Mouse (Mus musculus) stomach, embryonic 16.5 days (tissue): Measurements from ENCODE around the gene Rps6ka3. TPM values are rescaled to one million over a fixed set of nuclear protein-coding genes. Genes with fewer than 3 reads are reported as not detected.

Source experiments
- ATAC-seq: fragments of 200-750 bp; cut with Nextera tagmentation; 2 replicates; pipeline ENCODE4 v1.8.0; 2017; ENCODE audit warnings: moderate number of reproducible peaks, moderate TSS enrichment; ENCODE audit not compliant: insufficient read depth, low FRiP score
- H3K27ac ChIP-seq: fragments of 300-500 bp; sonication (generic); 2 replicates; pipeline ENCODE4 v1.5.1; 2014; ENCODE audit warnings: low read length
- H3K27me3 ChIP-seq: fragments of 300-500 bp; sonication (generic); 2 replicates; pipeline ENCODE4 v1.6.1; 2014; ENCODE audit warnings: low read length, control low read depth, mixed read lengths; ENCODE audit not compliant: control insufficient read depth, insufficient read depth
- H3K36me3 ChIP-seq: fragments of 300-500 bp; sonication (generic); 2 replicates; pipeline ENCODE4 v1.6.1; 2014; ENCODE audit warnings: low read length; ENCODE audit not compliant: control insufficient read depth, insufficient read depth
- H3K4me1 ChIP-seq: fragments of 300-500 bp; sonication (generic); 2 replicates; pipeline ENCODE4 v1.6.1; 2014; ENCODE audit warnings: low read length, control low read depth, mixed read lengths; ENCODE audit not compliant: control insufficient read depth, insufficient read depth
- H3K4me2 ChIP-seq: fragments of 300-500 bp; sonication (generic); 2 replicates; pipeline ENCODE4 v1.6.1; 2014; ENCODE audit warnings: low read depth, low read length, mixed read lengths
- H3K4me3 ChIP-seq: fragments of 300-500 bp; sonication (generic); replicated peaks from 2 replicates; pipeline ENCODE4 v1.5.1; 2014; ENCODE audit warnings: mild to moderate bottlenecking, low read length
- H3K9ac ChIP-seq: fragments of 300-500 bp; sonication (generic); 2 replicates; pipeline ENCODE4 v1.6.1; 2014; ENCODE audit warnings: low read length
- H3K9me3 ChIP-seq: fragments of 300-500 bp; sonication (generic); replicated peaks from 2 replicates; pipeline ENCODE4 v1.6.1; 2016; ENCODE audit warnings: low read length, control low read depth; ENCODE audit not compliant: control insufficient read depth
- WGBS: fragments of 180-500 bp; shearing (Covaris S2); extraction: QIAGEN DNeasy Blood & Tissue Kit; methylation state at CpG from one replicate; pipeline ENCODE4 v1.1.7; 2014; 5-methylcytosine and 5-hydroxymethylcytosine counted together
- polyA plus RNA-seq: library from polyadenylated mRNA; unstranded; fragments of >200 nt; fragmentation: Nextera tagmentation; extraction: Ambion mirVana; gene quantifications from 2 replicates; pipeline ENCODE4 v1.2.1, GENCODE M21; 2015

Rps6ka3 gene
- polyA plus RNA-seq: 4.7 and 5.3 TPM in 2 replicates

- Histone ChIP-seq H3K4me2 (no peak within 1 kb of the TSS), H3K9ac (no peak within 1 kb of the TSS), H3K4me1 (no peaks in the 10 kb centered on the region), H3K4me3 (no peak within 1 kb of the TSS), H3K36me3 (no peaks in the 10 kb centered on the region), H3K27me3 (no peaks in the 10 kb centered on the region; the same call in 1 of the 2 replicates), H3K27ac (no peak within 1 kb of the TSS), H3K9me3 (no peaks in the 10 kb centered on the region)
- ATAC-seq: no peak
- WGBS: 89% methylated on average over 4 of the region's 4 CpGs
Measured at GRCm38 (mm10) chrX:159210007-159210406, at the start of gene Rps6ka3. TSS of gene Rps6ka3 (plus strand) at chrX:159210307.

- Histone ChIP-seq H3K4me1 (no peaks in the 10 kb centered on the region), H3K27ac (no peak overlapping the region), H3K4me3 (no peak overlapping the region), H3K9ac (no peak overlapping the region), H3K27me3 (no peaks in the 10 kb centered on the region), H3K36me3 (no peaks in the 10 kb centered on the region), H3K9me3 (no peaks in the 10 kb centered on the region), H3K4me2 (no peak overlapping the region)
- ATAC-seq: no peak
- 84% methylated on average over 2 of the region's 2 CpGs for WGBS
Measured at GRCm38 (mm10) chrX:159169200-159169599, 40.9 kb upstream of the Rps6ka3 start.

- H3K4me2 ChIP-seq: no peak overlapping the region
- H3K4me1 ChIP-seq: no peaks in the 10 kb centered on the region
- no peaks in the 10 kb centered on the region for H3K9me3 ChIP-seq
- no peaks in the 10 kb centered on the region for H3K36me3 ChIP-seq
- 69% methylated on average over 2 of the region's 2 CpGs for WGBS
- no peak overlapping the region for H3K27ac ChIP-seq
- H3K9ac ChIP-seq: no peak overlapping the region
- H3K4me3 ChIP-seq: no peak overlapping the region
- ATAC-seq: no peak
- no peaks in the 10 kb centered on the region for H3K27me3 ChIP-seq
Measured at GRCm38 (mm10) chrX:159171579-159171978, 38.5 kb upstream of the Rps6ka3 start.

- no peaks in the 10 kb centered on the region for H3K9me3 ChIP-seq
- no peak overlapping the region for H3K4me3 ChIP-seq
- H3K36me3 ChIP-seq: no peaks in the 10 kb centered on the region
- no peak overlapping the region for H3K9ac ChIP-seq
- no peak overlapping the region for H3K4me2 ChIP-seq
- WGBS: 81% methylated on average over 4 of the region's 4 CpGs
- no peak overlapping the region for H3K27ac ChIP-seq
- no peak for ATAC-seq
- H3K27me3 ChIP-seq: peaks cover 4% of the 10 kb centered on the region; the same call in 1 of the 2 replicates
- no peaks in the 10 kb centered on the region for H3K4me1 ChIP-seq
Measured at GRCm38 (mm10) chrX:159191581-159191980, 18.5 kb upstream of the Rps6ka3 start.

GRCm38 (mm10) chrX:159199495-159199894, 10.6 kb upstream of the Rps6ka3 start:
- Histone ChIP-seq H3K27me3 (no peaks in the 10 kb centered on the region), H3K4me2 (no peak overlapping the region), H3K9ac (no peak overlapping the region), H3K36me3 (no peaks in the 10 kb centered on the region), H3K4me1 (no peaks in the 10 kb centered on the region), H3K4me3 (no peak overlapping the region), H3K9me3 (no peaks in the 10 kb centered on the region), H3K27ac (no peak overlapping the region)
- no peak for ATAC-seq

- Histone ChIP-seq H3K9ac (no peak overlapping the region), H3K27me3 (no peaks in the 10 kb centered on the region), H3K36me3 (no peaks in the 10 kb centered on the region), H3K9me3 (no peaks in the 10 kb centered on the region), H3K4me2 (no peak overlapping the region), H3K4me1 (no peaks in the 10 kb centered on the region), H3K4me3 (no peak overlapping the region), H3K27ac (no peak overlapping the region)
- ATAC-seq: no peak
- WGBS: 49% methylated on average over 5 of the region's 5 CpGs
Measured at GRCm38 (mm10) chrX:159200101-159200500, 10.0 kb upstream of the Rps6ka3 start.

GRCm38 (mm10) chrX:159210892-159211583, 931 bp downstream of the Rps6ka3 start:
- 53% methylated on average over 5 of the region's 5 CpGs for WGBS
- Histone ChIP-seq H3K27ac (no peak overlapping the region), H3K4me1 (no peaks in the 10 kb centered on the region), H3K36me3 (no peaks in the 10 kb centered on the region), H3K9ac (no peak overlapping the region), H3K27me3 (no peaks in the 10 kb centered on the region; the same call in 1 of the 2 replicates), H3K4me3 (no peak overlapping the region), H3K9me3 (no peaks in the 10 kb centered on the region), H3K4me2 (no peak overlapping the region)
- ATAC-seq: no peak

- Histone ChIP-seq H3K4me2 (no peak overlapping the region), H3K9me3 (no peaks in the 10 kb centered on the region), H3K27ac (no peak overlapping the region), H3K27me3 (no peaks in the 10 kb centered on the region; the same call in 1 of the 2 replicates), H3K4me3 (no peak overlapping the region), H3K9ac (no peak overlapping the region), H3K4me1 (no peaks in the 10 kb centered on the region), H3K36me3 (no peaks in the 10 kb centered on the region)
- ATAC-seq: no peak
- WGBS: 47% methylated on average over 3 of the region's 3 CpGs
Measured at GRCm38 (mm10) chrX:159215253-159215652, 5.1 kb downstream of the Rps6ka3 start.

- H3K36me3 ChIP-seq: no peaks in the 10 kb centered on the region
- no peak overlapping the region for H3K4me2 ChIP-seq
- no peak overlapping the region for H3K27ac ChIP-seq
- no peaks in the 10 kb centered on the region for H3K27me3 ChIP-seq
- no peaks in the 10 kb centered on the region for H3K4me1 ChIP-seq
- no peak for ATAC-seq
- no peaks in the 10 kb centered on the region for H3K9me3 ChIP-seq
- 72% methylated on average over 3 of the region's 3 CpGs for WGBS
- H3K9ac ChIP-seq: no peak overlapping the region
- H3K4me3 ChIP-seq: no peak overlapping the region
Measured at GRCm38 (mm10) chrX:159222474-159222873, 12.4 kb downstream of the Rps6ka3 start.
